Mouse (Mus musculus): Measurements from ENCODE around the gene Cd48.
"Not testable (repeated sequence)": the region's sequence is repeated elsewhere in the genome, so short reads cannot be mapped to it uniquely, and the experiment has no call there.

Cd48 gene

GRCm38 (mm10) chr1:171681531-171682299, at the start of gene Cd48:
Cd48 (plus strand) TSS chr1:171682009.
- DNase-seq, result no peak

- no peak for DNase-seq
Measured at GRCm38 (mm10) chr1:171635696-171636095, 46.1 kb upstream of the Cd48 start.

- DNase-seq, result no peak
Measured at GRCm38 (mm10) chr1:171637101-171637500, 44.7 kb upstream of the Cd48 start.

DNA sequence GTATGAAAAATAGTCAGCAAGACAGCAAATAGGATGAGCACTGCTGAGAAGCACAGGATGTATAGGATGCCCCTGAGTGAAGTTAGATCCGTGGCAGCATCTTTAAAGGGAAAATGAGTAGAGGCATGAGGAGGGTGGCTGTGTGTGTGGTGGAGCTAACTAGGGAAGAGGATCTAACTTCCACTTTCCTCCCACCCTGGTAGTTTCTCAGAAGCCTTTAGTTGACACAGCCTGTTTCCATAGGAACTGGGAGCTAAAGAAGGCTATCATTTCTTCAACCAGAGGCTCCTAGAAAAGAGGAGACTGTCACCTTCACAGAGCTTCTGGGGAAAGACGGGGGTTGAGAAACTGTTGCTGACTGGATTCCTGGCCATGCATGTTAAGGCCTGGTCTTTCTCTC, 43.1 kb upstream of the Cd48 start:
- DNase-seq, result no peak

GRCm38 (mm10) chr1:171640796-171641195, 41.0 kb upstream of the Cd48 start:
- no peak for DNase-seq

DNA sequence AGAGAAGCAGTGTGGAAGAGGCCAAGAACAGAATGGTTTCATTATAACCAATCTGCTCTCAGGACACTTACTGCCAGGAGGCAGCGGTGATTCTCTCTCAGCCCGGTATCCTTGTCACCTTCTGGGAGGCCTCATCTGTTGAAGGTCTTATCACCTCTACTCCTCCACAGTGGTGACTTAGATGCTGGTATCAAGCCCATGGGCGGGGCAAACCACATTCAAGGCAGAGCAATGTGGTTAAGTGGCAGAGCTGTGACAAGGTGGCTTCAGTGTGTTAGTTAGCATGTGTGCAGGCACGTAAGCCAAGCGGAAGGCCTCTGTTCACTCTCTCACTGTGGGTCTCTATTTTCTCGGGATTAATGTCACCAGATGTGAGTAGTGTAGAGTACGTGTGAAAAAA, 38.2 kb upstream of the Cd48 start:
- no peak for DNase-seq

DNA sequence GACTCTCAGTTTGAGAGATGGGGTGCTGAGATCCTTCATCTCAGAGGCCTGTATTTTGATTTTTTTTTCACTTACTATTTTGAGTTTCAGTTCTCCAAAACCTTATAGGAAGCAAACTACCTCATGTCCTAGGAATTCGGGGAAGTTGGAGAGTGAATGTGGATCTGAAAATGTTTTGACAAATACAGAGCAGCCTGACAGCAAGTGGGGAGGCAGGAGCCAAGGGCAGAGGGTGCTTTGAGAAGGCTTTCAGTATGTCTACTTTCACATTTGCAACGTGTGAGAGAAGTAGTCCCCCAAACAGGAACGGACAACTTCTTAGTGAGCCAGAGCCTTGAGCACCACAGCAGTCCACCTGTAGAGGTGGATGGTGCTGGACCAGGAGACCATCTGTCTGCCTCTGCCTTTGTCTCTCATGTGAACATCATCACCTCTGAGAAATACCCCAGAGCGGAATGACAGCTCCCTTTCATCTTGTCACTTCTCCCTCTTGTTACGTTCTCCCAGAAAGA, 35.3 kb upstream of the Cd48 start:
- no peak for DNase-seq

GRCm38 (mm10) chr1:171647716-171648115, 34.1 kb upstream of the Cd48 start:
- no peak for DNase-seq

DNA sequence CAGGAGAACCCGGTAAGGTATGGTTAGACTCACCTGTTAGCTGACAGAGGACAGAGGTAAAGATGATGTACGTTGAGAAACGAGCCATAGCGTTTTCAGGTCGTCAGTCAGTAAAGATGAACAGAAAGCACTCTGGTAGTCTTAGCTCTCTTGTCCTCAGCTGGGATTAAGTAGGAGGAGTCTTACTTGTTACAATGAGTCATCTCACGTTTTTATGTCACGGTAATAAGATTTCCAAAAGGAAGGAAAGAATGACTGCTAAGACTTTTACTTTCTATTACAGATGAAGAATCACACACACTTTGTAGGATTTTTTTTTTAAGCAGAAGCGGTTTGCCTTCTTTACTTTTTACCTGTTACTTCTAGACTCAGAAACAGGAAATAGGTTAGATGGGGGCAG, 33.0 kb upstream of the Cd48 start:
- no peak for DNase-seq

DNA sequence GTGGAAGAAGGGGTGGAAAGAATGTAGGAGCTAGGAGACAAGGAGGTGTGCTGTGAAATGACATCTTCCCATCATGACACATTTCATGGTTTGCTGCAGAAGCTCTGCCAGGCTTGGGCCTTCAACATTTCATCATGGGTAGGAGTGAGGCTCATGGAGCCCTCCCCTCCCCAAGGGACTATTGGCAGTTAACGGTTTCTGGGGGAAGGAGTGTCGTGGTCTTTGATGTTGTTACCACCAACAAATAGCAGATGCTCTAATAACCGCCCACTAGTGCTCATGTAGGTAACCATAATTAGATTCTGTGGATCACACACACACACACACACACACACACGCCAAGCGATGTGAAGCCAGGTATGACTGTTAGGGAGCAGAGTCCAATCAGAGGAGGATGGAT, 29.1 kb upstream of the Cd48 start, which contains the start of gene Slamf7:
Slamf7 (minus strand) TSS at position 302 of the 400 bp plus-strand sequence.
- DNase-seq, result no peak

DNA sequence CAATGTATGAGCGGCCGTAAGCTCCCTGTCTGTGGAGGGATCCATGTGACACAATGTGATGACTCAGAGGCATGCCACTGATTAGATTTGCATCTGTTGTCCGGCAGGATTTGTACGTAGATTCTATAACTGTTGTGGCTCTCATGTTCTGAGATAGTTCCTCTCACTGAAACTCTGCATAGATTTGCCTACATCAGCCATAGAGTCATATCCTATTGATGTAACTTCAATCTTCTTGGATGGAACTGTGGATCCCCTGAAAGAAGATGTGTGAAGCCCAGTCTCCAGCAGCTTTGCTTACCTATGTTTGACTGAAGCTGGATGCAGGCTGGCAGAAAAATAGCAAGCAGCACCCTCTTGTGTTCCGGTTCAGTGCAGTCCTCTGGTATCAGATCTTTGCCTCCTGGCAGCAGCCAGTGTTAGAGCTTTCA, 23.2 kb upstream of the Cd48 start:
- no peak for DNase-seq

DNA sequence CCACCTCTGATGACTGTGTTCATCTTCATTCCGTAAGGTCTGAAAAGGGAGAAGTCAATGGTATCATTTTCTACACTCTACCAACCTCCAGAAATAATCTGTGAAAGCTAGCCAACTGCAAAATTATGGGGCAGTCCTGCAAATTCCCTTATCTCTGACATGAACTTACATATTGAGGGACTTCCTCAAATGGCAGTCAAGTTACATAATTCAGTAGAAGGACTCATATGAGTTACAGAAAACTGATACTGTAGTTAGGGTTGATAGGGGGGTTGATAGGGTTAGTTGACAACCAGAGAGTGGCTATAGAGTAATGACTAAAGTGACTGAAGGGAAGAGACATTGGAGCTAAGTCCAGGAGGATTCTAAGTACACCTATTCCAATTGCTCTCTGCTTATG, 21.4 kb upstream of the Cd48 start:
- DNase-seq, result no peak

GRCm38 (mm10) chr1:171661482-171661881, 20.3 kb upstream of the Cd48 start:
- DNase-seq, result no peak

DNA sequence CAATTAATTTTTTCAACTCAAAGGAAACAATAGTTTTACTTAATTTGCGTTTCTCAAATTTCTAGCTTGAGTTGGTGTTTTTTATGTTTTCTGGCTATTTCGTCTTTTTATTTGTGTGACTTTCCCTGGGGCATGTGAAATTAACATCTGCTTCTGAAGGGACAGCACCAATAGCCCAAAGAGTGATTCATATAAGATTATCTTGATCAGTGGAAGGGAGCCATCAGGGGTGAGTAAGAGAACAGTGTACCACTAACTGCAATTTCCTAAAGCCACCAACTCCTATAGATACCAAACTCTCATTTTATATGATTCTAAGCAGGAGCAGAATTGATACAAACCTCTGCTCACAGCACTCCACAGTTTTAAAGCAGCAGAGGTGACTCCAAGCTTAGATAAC, 18.1 kb upstream of the Cd48 start:
- DNase-seq, result no peak

GRCm38 (mm10) chr1:171666350-171666749, 15.5 kb upstream of the Cd48 start:
- DNase-seq, result no peak

- no peak for DNase-seq
Measured at GRCm38 (mm10) chr1:171667160-171667559, 14.6 kb upstream of the Cd48 start.

DNA sequence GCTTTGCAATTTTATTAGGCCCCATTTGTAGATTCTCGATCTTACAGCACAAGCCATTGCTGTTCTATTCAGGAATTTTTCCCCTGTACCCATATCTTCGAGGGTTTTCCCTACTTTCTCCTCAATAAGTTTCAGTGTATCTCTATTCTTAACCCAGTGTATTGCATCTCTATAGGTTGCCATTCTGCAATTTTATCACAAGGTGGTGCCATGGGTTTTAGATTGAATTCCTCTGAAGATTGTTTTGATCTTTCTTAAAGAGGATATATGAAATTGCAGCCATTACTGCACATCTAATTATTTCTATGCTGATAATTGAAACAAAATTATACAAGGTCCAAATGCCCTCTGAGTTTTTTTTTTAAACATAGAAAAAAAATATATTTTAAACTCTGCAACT, 9.4 kb upstream of the Cd48 start:
- DNase-seq, result not testable (repeated sequence)

DNA sequence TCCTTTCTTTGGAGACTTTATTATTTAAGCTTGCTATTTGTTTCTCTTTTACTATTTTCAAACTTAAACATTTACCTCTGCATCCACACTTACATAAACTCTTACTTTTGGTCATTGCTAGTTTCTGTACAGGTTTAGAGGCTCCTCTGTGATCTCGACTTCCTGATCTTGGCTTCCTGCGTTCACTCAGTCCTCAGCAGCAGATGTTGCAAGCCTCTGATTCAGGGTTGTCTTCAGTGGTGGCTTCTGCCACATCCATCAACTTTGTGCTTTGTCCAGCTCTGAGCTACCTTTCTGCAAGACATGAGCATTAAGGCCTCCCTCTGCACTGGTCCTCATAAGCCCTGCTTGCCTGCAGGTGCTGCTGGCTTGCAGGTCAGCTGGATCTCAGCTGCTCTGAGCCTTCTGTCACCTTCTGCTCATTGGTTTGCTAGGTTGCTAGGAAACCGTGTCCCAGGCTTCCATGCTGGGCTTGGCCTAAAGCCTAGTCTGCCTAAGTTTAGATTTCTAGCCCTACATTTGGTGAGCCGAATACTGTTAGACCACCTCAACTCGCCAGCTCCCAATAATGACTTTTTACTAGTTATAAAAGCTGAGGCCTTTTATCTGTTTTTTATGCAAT, 8.8 kb upstream of the Cd48 start:
- DNase-seq, result no peak

DNA sequence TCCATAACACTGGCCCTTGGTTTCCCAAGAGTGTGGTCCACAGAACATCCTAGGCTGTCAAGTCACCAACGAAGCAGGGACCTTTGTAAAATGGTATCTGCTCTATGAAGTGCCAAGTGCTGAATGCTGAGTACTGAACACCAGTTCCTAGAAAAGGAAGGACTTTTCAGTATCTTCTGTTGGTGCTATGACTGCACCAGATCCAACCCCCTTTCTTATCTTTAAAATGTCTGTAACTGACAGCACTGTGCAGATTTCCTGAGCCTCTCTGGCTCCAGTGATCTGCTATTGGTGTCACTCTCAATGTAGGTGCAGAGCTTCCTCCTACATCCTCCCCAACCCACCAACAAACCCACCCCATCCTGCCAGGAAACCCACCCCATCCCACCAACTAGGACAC, 7.3 kb upstream of the Cd48 start:
- no peak for DNase-seq

DNA sequence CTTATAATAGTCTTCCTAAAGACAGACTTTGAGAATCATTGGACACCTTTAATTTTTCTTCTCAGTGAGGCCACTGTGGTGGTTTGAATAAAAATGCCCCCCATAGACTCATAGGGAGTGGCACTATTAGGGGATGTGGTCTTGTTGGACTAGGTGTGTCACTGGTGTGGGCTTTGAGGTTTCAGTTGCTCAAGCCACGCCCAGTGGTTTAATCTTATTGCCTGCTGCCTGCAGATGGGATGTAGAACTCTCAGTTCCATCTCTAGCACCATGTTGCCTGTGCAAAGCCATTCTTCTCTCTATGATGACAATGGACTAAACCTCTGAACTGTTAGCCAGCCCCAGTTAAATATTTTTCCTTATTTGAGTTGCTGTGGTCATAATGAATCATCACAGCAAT, 4.1 kb upstream of the Cd48 start:
- no peak for DNase-seq

DNA sequence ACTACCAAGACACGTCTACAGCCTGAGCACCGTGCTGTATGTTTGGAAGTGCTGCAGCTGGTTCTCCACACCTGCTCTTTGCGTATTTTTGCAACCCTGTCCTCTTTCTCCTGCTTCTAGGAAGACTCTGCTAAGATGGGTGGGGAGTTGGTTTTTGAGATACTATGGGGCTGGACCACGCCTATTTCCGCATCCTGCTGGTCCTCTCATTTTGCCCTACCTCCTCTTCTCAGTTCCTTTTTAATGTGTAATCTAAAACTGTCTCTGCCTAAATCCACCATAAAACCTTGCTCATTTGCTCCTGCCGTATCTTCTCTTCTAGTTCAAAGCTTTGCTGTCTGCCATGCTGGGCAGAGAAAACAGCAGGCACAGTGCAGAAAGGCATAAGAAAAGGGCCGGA, 800 bp upstream of the Cd48 start:
- no peak for DNase-seq

DNA sequence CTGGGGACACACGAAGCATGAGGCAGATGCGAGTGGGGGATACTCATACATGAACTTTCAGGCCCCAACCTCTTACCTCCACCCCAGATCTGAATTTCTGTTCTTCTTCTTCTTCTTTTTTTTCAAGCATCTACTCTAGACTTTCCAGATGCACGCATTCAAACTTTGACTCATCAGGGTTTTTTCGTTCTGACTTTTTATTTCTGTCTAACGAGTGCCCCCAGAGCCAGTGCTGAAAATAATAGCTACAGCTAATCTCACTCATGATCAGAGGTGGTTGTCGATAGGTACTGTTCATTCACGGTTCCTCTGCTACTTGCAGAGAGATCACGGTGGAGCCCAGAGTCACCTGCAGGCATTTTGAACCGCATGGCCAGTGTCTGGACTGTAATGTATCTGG, 3.1 kb downstream of the Cd48 start:
- no peak for DNase-seq

DNA sequence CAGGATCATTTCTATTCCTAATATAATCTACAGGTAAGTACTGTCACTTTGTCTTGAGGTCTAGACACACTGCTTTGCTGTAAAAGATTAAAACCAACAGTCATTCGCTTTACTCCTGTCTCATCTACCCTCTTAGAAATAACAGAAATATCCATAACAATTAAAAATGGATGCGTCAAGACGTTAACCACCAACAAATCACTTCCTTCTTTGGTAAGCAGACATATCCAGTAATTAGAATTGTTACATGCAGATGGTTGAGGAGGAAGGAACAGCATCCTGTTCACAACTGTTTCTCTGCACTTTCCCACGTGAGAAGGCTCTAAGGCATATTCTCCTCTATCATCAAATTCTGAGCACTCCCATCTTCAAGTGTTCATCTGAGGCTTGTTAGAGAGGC, 5.5 kb downstream of the Cd48 start:
- no peak for DNase-seq

DNA sequence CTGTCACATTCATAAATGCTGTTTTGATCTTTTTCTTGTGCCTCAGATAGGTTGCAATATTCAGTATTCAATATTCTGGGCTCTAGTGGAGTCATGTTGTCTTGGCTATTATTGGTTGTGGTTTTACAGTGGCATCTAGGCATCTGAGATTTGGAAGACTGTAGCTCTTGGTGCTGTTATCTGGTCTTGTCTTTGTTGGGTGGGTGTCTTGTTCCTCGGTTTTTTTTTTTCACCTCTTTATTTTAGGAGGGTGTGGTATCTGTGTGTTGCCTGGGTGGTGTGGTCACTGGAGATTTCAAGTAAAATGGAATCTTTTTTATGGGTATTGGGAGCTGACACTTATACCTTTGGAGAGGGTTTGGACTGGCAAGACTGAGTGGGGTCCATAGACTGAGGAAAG, 12.1 kb downstream of the Cd48 start:
- DNase-seq, result no peak

DNA sequence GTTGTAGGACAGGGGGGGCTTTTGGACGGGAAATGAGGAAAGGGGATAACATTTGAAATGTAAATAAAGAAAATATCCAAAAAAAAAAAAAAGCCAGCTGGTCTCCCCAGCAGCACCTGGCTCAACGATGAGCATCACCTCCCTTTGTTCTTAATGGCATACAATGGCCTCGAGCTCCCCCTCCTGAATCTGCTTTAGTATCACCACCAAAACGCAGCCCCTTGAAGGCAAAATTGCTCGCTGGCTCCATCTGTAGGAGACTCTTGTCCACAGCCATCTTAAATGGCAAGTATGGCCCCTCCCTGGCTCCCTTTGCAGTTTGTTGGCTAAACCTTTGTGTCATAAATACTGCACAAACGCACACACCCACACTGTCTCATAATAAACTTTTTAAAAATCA, 17.2 kb downstream of the Cd48 start:
- DNase-seq, result no peak
